Mouse (Mus musculus): Measurements from ENCODE around the gene Prkca. TPM values are rescaled to one million over a fixed set of nuclear protein-coding genes. Genes with fewer than 3 reads are reported as not detected.

The Prkca gene
- total RNA-seq, 1 experiment: 8.4 TPM

- TF ChIP-seq ZC3H11A (IDR thresholded peaks at IDR 0.05; ENCODE audit: borderline replicate concordance, low read depth, low read length): no peak
- TF ChIP-seq MAFK (IDR thresholded peaks at IDR 0.05; ENCODE audit: insufficient read depth, low read depth, low read length): no peak
- no peak for TF ChIP-seq HCFC1 (IDR thresholded peaks at IDR 0.05; ENCODE audit: borderline replicate concordance, insufficient read depth, low read length)
- no peak for TF ChIP-seq ZNF384 (IDR thresholded peaks at IDR 0.05; ENCODE audit: low read depth, low read length)
- no peak for TF ChIP-seq CHD2 (IDR thresholded peaks at IDR 0.05; ENCODE audit: low read depth, low read length)
- H3K36me3 ChIP-seq (ENCODE audit: control insufficient read depth, insufficient read depth, low read length, poor library complexity, severe bottlenecking): no peaks in the 10 kb centered on the region
- no peaks in the 10 kb centered on the region for H3K9me3 ChIP-seq (ENCODE audit: control insufficient read depth, insufficient read depth, low read depth, low read length)
- no peaks in the 10 kb centered on the region for H3K4me1 ChIP-seq (ENCODE audit: control insufficient read depth in 2 of 2, insufficient read depth in 2 of 2, low read length in 2 of 2, poor library complexity in 1 of 2)
- no peak for DNase-seq (ENCODE audit: low read depth, low spot score)
- no peak overlapping the region for H3K9ac ChIP-seq (ENCODE audit: insufficient read depth, low read depth, low read length, poor library complexity, severe bottlenecking)
- in situ Hi-C loops (cut with MboI; ENCODE audit: low sequenced_read_pairs in 2 of 2, unreplicated experiment in 2 of 2): no loop called here
- no peak overlapping the region for H3K4me3 ChIP-seq (ENCODE audit: insufficient read depth in 1 of 2, low read depth in 1 of 2, low read length in 2 of 2, poor library complexity in 1 of 2, severe bottlenecking in 1 of 2)
- H3K27ac ChIP-seq (ENCODE audit: insufficient read depth, low read depth, low read length, poor library complexity, severe bottlenecking): no peak overlapping the region
Observed at GRCm38 (mm10) chr11:107950211-107950610, 393.5 kb downstream of the Prkca start.

GRCm38 (mm10) chr11:107947951-107948350, 395.8 kb downstream of the Prkca start:
- H3K9ac ChIP-seq (ENCODE audit: insufficient read depth, low read depth, low read length, poor library complexity, severe bottlenecking): no peak overlapping the region
- no peaks in the 10 kb centered on the region for H3K9me3 ChIP-seq (ENCODE audit: control insufficient read depth, insufficient read depth, low read depth, low read length)
- in situ Hi-C loops (cut with MboI; ENCODE audit: low sequenced_read_pairs in 2 of 2, unreplicated experiment in 2 of 2): no loop called here
- DNase-seq (ENCODE audit: low read depth, low spot score): no peak
- no peak overlapping the region for H3K27ac ChIP-seq (ENCODE audit: insufficient read depth, low read depth, low read length, poor library complexity, severe bottlenecking)
- H3K4me1 ChIP-seq (ENCODE audit: control insufficient read depth in 2 of 2, insufficient read depth in 2 of 2, low read length in 2 of 2, poor library complexity in 1 of 2): no peaks in the 10 kb centered on the region
- H3K4me3 ChIP-seq (ENCODE audit: insufficient read depth in 1 of 2, low read depth in 1 of 2, low read length in 2 of 2, poor library complexity in 1 of 2, severe bottlenecking in 1 of 2): no peak overlapping the region
- H3K36me3 ChIP-seq (ENCODE audit: control insufficient read depth, insufficient read depth, low read length, poor library complexity, severe bottlenecking): peaks cover 1% of the 10 kb centered on the region; the same call in 1 of the 2 replicates
- TF ChIP-seq ZNF384 (IDR thresholded peaks at IDR 0.05; ENCODE audit: low read depth, low read length): no peak
- TF ChIP-seq MAFK (IDR thresholded peaks at IDR 0.05; ENCODE audit: insufficient read depth, low read depth, low read length): no peak
- no peak for TF ChIP-seq CHD2 (IDR thresholded peaks at IDR 0.05; ENCODE audit: low read depth, low read length)
- no peak for TF ChIP-seq ZC3H11A (IDR thresholded peaks at IDR 0.05; ENCODE audit: borderline replicate concordance, low read depth, low read length)
- TF ChIP-seq HCFC1 (IDR thresholded peaks at IDR 0.05; ENCODE audit: borderline replicate concordance, insufficient read depth, low read length): no peak

DNA sequence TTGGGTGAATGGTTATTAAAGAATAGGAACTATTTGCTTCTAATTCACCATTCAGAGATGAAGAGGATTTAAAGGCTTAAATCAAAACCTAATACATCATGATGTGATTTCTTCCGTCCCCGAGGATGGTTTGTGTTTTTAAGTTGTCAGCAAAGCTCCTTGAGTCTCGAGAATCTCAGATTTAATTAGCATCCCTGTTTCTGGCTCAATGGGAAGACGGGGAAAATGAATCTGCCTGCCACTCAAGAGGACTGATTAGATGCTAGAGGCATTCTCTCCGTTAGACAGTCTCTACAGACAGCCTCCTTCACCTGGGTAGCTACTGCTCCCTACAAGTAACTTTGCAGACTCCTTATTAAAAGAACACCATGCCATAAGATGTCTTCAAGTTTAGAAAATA, 396.9 kb downstream of the Prkca start:
- DNase-seq (ENCODE audit: low read depth, low spot score): no peak
- in situ Hi-C loops (cut with MboI; ENCODE audit: low sequenced_read_pairs in 2 of 2, unreplicated experiment in 2 of 2): no loop called here
- no peaks in the 10 kb centered on the region for H3K4me1 ChIP-seq (ENCODE audit: control insufficient read depth in 2 of 2, insufficient read depth in 2 of 2, low read length in 2 of 2, poor library complexity in 1 of 2)
- no peak for TF ChIP-seq HCFC1 (IDR thresholded peaks at IDR 0.05; ENCODE audit: borderline replicate concordance, insufficient read depth, low read length)
- TF ChIP-seq MAFK (IDR thresholded peaks at IDR 0.05; ENCODE audit: insufficient read depth, low read depth, low read length): no peak
- TF ChIP-seq CHD2 (IDR thresholded peaks at IDR 0.05; ENCODE audit: low read depth, low read length): no peak
- no peak for TF ChIP-seq ZC3H11A (IDR thresholded peaks at IDR 0.05; ENCODE audit: borderline replicate concordance, low read depth, low read length)
- TF ChIP-seq ZNF384 (IDR thresholded peaks at IDR 0.05; ENCODE audit: low read depth, low read length): no peak
- no peak overlapping the region for H3K4me3 ChIP-seq (ENCODE audit: insufficient read depth in 1 of 2, low read depth in 1 of 2, low read length in 2 of 2, poor library complexity in 1 of 2, severe bottlenecking in 1 of 2)
- H3K36me3 ChIP-seq (ENCODE audit: control insufficient read depth, insufficient read depth, low read length, poor library complexity, severe bottlenecking): peaks cover 1% of the 10 kb centered on the region; the same call in 1 of the 2 replicates
- no peak overlapping the region for H3K9ac ChIP-seq (ENCODE audit: insufficient read depth, low read depth, low read length, poor library complexity, severe bottlenecking)
- no peaks in the 10 kb centered on the region for H3K9me3 ChIP-seq (ENCODE audit: control insufficient read depth, insufficient read depth, low read depth, low read length)
- no peak overlapping the region for H3K27ac ChIP-seq (ENCODE audit: insufficient read depth, low read depth, low read length, poor library complexity, severe bottlenecking)

DNA sequence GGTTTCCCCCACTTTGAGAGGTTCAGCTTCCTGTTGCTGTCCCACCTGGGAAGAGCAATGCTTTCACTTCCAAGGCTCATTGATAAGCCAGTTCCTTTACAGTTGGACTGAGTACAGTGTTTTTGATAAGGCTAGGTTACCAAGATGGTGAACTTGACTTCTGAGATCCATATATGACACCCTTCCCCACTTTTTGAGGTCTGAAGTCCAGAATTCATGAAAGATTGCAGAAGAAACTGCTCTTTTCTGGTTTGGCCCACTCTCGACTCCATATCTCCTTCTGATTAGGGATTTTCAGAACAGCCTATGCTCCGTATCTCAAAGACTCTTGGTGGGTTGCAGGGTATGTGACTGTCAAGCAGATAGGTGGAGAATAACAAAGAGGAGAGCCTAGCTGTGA, 406.8 kb downstream of the Prkca start:
- DNase-seq (ENCODE audit: low read depth, low spot score): no peak
- Histone ChIP-seq H3K9me3 (ENCODE audit: control insufficient read depth, insufficient read depth, low read depth, low read length) (no peaks in the 10 kb centered on the region; the same call in 1 of the 2 replicates), H3K36me3 (ENCODE audit: control insufficient read depth, insufficient read depth, low read length, poor library complexity, severe bottlenecking) (no peaks in the 10 kb centered on the region), H3K27ac (ENCODE audit: insufficient read depth, low read depth, low read length, poor library complexity, severe bottlenecking) (no peak overlapping the region), H3K4me1 (ENCODE audit: control insufficient read depth in 2 of 2, insufficient read depth in 2 of 2, low read length in 2 of 2, poor library complexity in 1 of 2) (peaks cover 2 to 7% of the 10 kb centered on the region in 2 experiments; a peak in 2 of 4 replicates), H3K4me3 (ENCODE audit: insufficient read depth in 1 of 2, low read depth in 1 of 2, low read length in 2 of 2, poor library complexity in 1 of 2, severe bottlenecking in 1 of 2) (no peak overlapping the region), H3K9ac (ENCODE audit: insufficient read depth, low read depth, low read length, poor library complexity, severe bottlenecking) (no peak overlapping the region)
- in situ Hi-C loops (cut with MboI; ENCODE audit: low sequenced_read_pairs in 2 of 2, unreplicated experiment in 2 of 2): no loop called here
- TF ChIP-seq HCFC1 (IDR thresholded peaks at IDR 0.05; ENCODE audit: borderline replicate concordance, insufficient read depth, low read length): no peak
- TF ChIP-seq ZNF384 (IDR thresholded peaks at IDR 0.05; ENCODE audit: low read depth, low read length): no peak
- no peak for TF ChIP-seq CHD2 (IDR thresholded peaks at IDR 0.05; ENCODE audit: low read depth, low read length)
- no peak for TF ChIP-seq ZC3H11A (IDR thresholded peaks at IDR 0.05; ENCODE audit: borderline replicate concordance, low read depth, low read length)
- TF ChIP-seq MAFK (IDR thresholded peaks at IDR 0.05; ENCODE audit: insufficient read depth, low read depth, low read length): no peak
